Mouse (Mus musculus) MEL (cell line): ENCODE results near the gene Rab28. TPM values are rescaled to one million over a fixed set of nuclear protein-coding genes. Genes with fewer than 3 reads are reported as not detected.

Source experiments
- DNase-seq: peaks from one replicate; pipeline ENCODE4 v3.0.0; 2011; ENCODE audit warnings: low read depth, low spot score
- H3K27ac ChIP-seq: 2 replicates; pipeline ENCODE4 v1.5.1; 2012; ENCODE audit warnings: low read depth, mild to moderate bottlenecking, control low read depth, low read length, moderate library complexity; ENCODE audit not compliant: control insufficient read depth
- H3K27me3 ChIP-seq, 2 experiments: fragments of 150-350 bp in 1 of 2; sonication (generic) in 1 of 2; 2 replicates each; pipeline ENCODE4 v1.6.1; 2012; ENCODE audit warnings: low read length in 2 of 2, mild to moderate bottlenecking in 2 of 2, improper control_type of control experiment in 1 of 2, moderate library complexity in 1 of 2; ENCODE audit not compliant: insufficient read depth in 2 of 2, control insufficient read depth in 1 of 2
- H3K36me3 ChIP-seq, 2 experiments: 2 replicates each; pipeline ENCODE4 v1.6.1; 2012 to 2014; ENCODE audit warnings: low read length in 2 of 2, improper control_type of control experiment in 1 of 2, inconsistent platforms in 1 of 2, mild to moderate bottlenecking in 1 of 2; ENCODE audit not compliant: insufficient read depth in 2 of 2, control insufficient read depth in 1 of 2
- H3K4me1 ChIP-seq, 2 experiments: fragments of 150-350 bp in 1 of 2; sonication (generic) in 1 of 2; 2 replicates each; pipeline ENCODE4 v1.6.1; 2012; ENCODE audit warnings: low read length in 2 of 2, improper control_type of control experiment in 1 of 2, mild to moderate bottlenecking in 1 of 2; ENCODE audit not compliant: insufficient read depth in 2 of 2, control insufficient read depth in 1 of 2
- H3K4me3 ChIP-seq, 2 experiments: fragments of 150-350 bp in 1 of 2; sonication (generic) in 1 of 2; 2 replicates each; pipeline ENCODE4 v1.5.1; 2012; ENCODE audit warnings: low read depth in 2 of 2, low read length in 2 of 2, mild to moderate bottlenecking in 2 of 2, moderate library complexity in 2 of 2, control low read depth in 1 of 2, improper control_type of control experiment in 1 of 2; ENCODE audit not compliant: control insufficient read depth in 1 of 2, insufficient read depth in 1 of 2
- H3K79me2 ChIP-seq: 2 replicates; pipeline ENCODE4 v1.6.1; 2012; ENCODE audit warnings: mild to moderate bottlenecking, low read length, moderate library complexity; ENCODE audit not compliant: control insufficient read depth, poor library complexity, insufficient read depth
- H3K9ac ChIP-seq: 2 replicates; pipeline ENCODE4 v1.6.1; 2012; ENCODE audit warnings: low read depth, mild to moderate bottlenecking, control low read depth, low read length, moderate library complexity; ENCODE audit not compliant: control insufficient read depth, poor library complexity, severe bottlenecking
- H3K9me3 ChIP-seq: fragments of 150-350 bp; sonication (generic); replicated peaks from 2 replicates; pipeline ENCODE4 v1.6.1; 2012; ENCODE audit warnings: mild to moderate bottlenecking, low read length, improper control_type of control experiment, moderate library complexity; ENCODE audit not compliant: insufficient read depth
- BHLHE40 ChIP-seq: IDR thresholded peaks from 2 replicates; pipeline ENCODE4 v1.6.1; 2012; ENCODE audit warnings: low read depth, mild to moderate bottlenecking, inconsistent platforms, low read length, improper control_type of control experiment, borderline replicate concordance
- CHD2 ChIP-seq: IDR thresholded peaks from 2 replicates; pipeline ENCODE4 v1.6.1; 2011; ENCODE audit warnings: low read length, improper control_type of control experiment
- E2F4 ChIP-seq: IDR thresholded peaks from 2 replicates; pipeline ENCODE4 v1.6.1; 2011; ENCODE audit warnings: low read depth, low read length, improper control_type of control experiment, borderline replicate concordance
- ELF1 ChIP-seq: IDR thresholded peaks from 2 replicates; pipeline ENCODE4 v1.6.1; 2014; ENCODE audit warnings: low read depth, mild to moderate bottlenecking, inconsistent platforms, low read length, improper control_type of control experiment, moderate library complexity
- GATA1 ChIP-seq: IDR thresholded peaks from 2 replicates; pipeline ENCODE4 v1.6.1; 2011; ENCODE audit warnings: low read depth, low read length, improper control_type of control experiment
- HCFC1 ChIP-seq: IDR thresholded peaks from 2 replicates; pipeline ENCODE4 v1.6.1; 2012; ENCODE audit warnings: low read depth, mild to moderate bottlenecking, inconsistent platforms, low read length, improper control_type of control experiment, moderate library complexity
- JUND ChIP-seq: IDR thresholded peaks from 2 replicates; pipeline ENCODE4 v1.6.1; 2011; ENCODE audit warnings: low read depth, mild to moderate bottlenecking, improper control_type of control experiment, low read length
- MAX ChIP-seq: IDR thresholded peaks from 2 replicates; pipeline ENCODE4 v1.6.1; 2011; ENCODE audit warnings: low read length, improper control_type of control experiment
- MEF2A ChIP-seq: IDR thresholded peaks from 2 replicates; pipeline ENCODE4 v1.6.1; 2014; ENCODE audit warnings: low read depth, mild to moderate bottlenecking, inconsistent platforms, low read length, improper control_type of control experiment; ENCODE audit not compliant: poor library complexity, insufficient replicate concordance, severe bottlenecking; ENCODE audit errors: extremely low read depth
- MXI1 ChIP-seq: IDR thresholded peaks from 2 replicates; pipeline ENCODE4 v1.6.1; 2011; ENCODE audit warnings: mild to moderate bottlenecking, low read depth, low read length, improper control_type of control experiment
- NELFE ChIP-seq: IDR thresholded peaks from 2 replicates; pipeline ENCODE4 v1.6.1; 2011; ENCODE audit warnings: low read depth, low read length, improper control_type of control experiment
- NRF1 ChIP-seq: IDR thresholded peaks from 2 replicates; pipeline ENCODE4 v1.6.1; 2014; ENCODE audit warnings: low read depth, mild to moderate bottlenecking, inconsistent platforms, low read length, improper control_type of control experiment, moderate library complexity; ENCODE audit not compliant: poor library complexity, insufficient read depth, severe bottlenecking
- POLR2A ChIP-seq, 2 experiments: IDR thresholded peaks; 2 replicates each; pipeline ENCODE4 v1.6.1; 2011 to 2012; ENCODE audit warnings: low read length in 2 of 2, mild to moderate bottlenecking in 2 of 2, control low read depth in 1 of 2, improper control_type of control experiment in 1 of 2, low read depth in 1 of 2, moderate library complexity in 1 of 2; ENCODE audit not compliant: control insufficient read depth in 1 of 2, insufficient read depth in 1 of 2, poor library complexity in 1 of 2
- RAD21 ChIP-seq: IDR thresholded peaks from 2 replicates; pipeline ENCODE4 v1.6.1; 2011; ENCODE audit warnings: mild to moderate bottlenecking, low read depth, low read length, improper control_type of control experiment
- SIN3A ChIP-seq: IDR thresholded peaks from 2 replicates; pipeline ENCODE4 v1.6.1; 2012; ENCODE audit warnings: low read length, improper control_type of control experiment, inconsistent platforms
- SMC3 ChIP-seq: IDR thresholded peaks from 2 replicates; pipeline ENCODE4 v1.6.1; 2011; ENCODE audit warnings: low read depth, low read length, improper control_type of control experiment
- TAL1 ChIP-seq: IDR thresholded peaks from 2 replicates; pipeline ENCODE4 v1.6.1; 2012; ENCODE audit warnings: mild to moderate bottlenecking, inconsistent platforms, low read length, moderate library complexity, mixed read lengths
- TBP ChIP-seq: IDR thresholded peaks from 2 replicates; pipeline ENCODE4 v1.8.0; 2011; ENCODE audit warnings: low read depth, low read length, improper control_type of control experiment
- TCF12 ChIP-seq: IDR thresholded peaks from 2 replicates; pipeline ENCODE4 v1.6.1; 2014; ENCODE audit warnings: low read depth, mild to moderate bottlenecking, inconsistent platforms, low read length, improper control_type of control experiment, moderate library complexity
- USF1 ChIP-seq: IDR thresholded peaks from 2 replicates; pipeline ENCODE4 v1.6.1; 2014; ENCODE audit warnings: low read depth, mild to moderate bottlenecking, inconsistent platforms, low read length, improper control_type of control experiment, moderate library complexity
- USF2 ChIP-seq, 2 experiments: IDR thresholded peaks; 2 replicates each; pipeline ENCODE4 v1.6.1; 2011 to 2012; ENCODE audit warnings: improper control_type of control experiment in 2 of 2, low read length in 2 of 2, borderline replicate concordance in 1 of 2, inconsistent platforms in 1 of 2, low read depth in 1 of 2, mild to moderate bottlenecking in 1 of 2; ENCODE audit not compliant: insufficient read depth in 1 of 2
- ZC3H11A ChIP-seq: IDR thresholded peaks from 2 replicates; pipeline ENCODE4 v1.6.1; 2012; ENCODE audit warnings: low read depth, mild to moderate bottlenecking, inconsistent platforms, low read length, improper control_type of control experiment
- ZKSCAN1 ChIP-seq: IDR thresholded peaks from 2 replicates; pipeline ENCODE4 v1.6.1; 2012; ENCODE audit warnings: low read depth, mild to moderate bottlenecking, inconsistent platforms, low read length, improper control_type of control experiment, moderate library complexity
- polyA plus RNA-seq, 2 experiments: library from polyadenylated mRNA; stranded (reverse) in 1 of 2; unstranded in 1 of 2; fragments of >175 nt in 1 of 2; fragments of >200 nt in 1 of 2; gene quantifications; 2 replicates each; pipeline versions ENCODE4 v1.2.1 to v1.2.4; 2012; ENCODE audit warnings: low replicate concordance in 2 of 2, low read depth in 1 of 2; ENCODE audit not compliant: insufficient read length in 2 of 2, insufficient read depth in 1 of 2, missing spikeins in 1 of 2
- total RNA-seq: library from RNA; depleted of rRNA; stranded (reverse); fragments of 300-350 nt; gene quantifications from 2 replicates; pipeline ENCODE4 v1.2.3, GENCODE M21; 2012

Rab28 gene
- total and polyA plus RNA-seq, 3 experiments: 66.5 to 66.7 TPM; not detected in 1

DNA sequence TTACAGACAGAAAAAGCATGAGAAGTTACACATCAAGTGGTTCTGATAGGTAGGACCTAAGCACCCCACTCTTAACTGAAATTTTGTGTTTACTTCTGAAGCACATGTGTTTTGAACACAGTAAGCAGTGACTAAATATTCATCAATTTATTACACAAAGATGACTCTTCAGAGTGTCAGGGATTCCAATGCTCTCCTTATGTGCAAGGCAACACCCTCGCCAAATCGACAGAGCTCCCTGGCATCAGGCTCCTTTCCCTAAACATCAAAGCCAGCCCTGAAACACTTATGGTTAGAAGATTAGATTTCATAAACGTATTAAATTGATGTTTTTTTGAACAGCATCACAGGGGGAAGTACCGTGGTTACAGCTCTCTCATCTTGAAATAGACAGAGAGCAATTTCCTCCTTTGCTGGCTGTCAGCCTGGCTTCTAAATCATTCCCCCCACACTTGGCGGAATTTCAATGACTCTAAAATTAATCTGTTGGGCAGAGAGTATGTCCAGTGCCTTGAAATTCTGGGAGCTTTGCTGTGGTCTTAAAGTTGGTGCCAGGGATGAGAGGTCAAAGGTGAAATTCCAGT is 97.4 kb downstream of the Rab28 start:
- Histone ChIP-seq H3K36me3 (no peaks in the 10 kb centered on the region), H3K4me1 (no peaks in the 10 kb centered on the region), H3K9me3 (no peaks in the 10 kb centered on the region)
- DNase-seq: no peak
- no peak for TF ChIP-seq POLR2A (IDR thresholded peaks at IDR 0.05; ENCODE audit: control insufficient read depth in 1 of 2, insufficient read depth in 1 of 2, low read depth in 1 of 2, low read length in 2 of 2, poor library complexity in 1 of 2)
- TF ChIP-seq RAD21: no peak
- no peak for TF ChIP-seq MAX
- no peak for TF ChIP-seq E2F4
- no peak for TF ChIP-seq MXI1
- no peak for TF ChIP-seq TCF12
- TF ChIP-seq GATA1: no peak
- TF ChIP-seq MEF2A: no peak
- TF ChIP-seq NELFE: no peak
- no peak for TF ChIP-seq ELF1
- TF ChIP-seq USF1: no peak
- TF ChIP-seq HCFC1: no peak
- TF ChIP-seq ZKSCAN1: no peak
- TF ChIP-seq, all 39 proteins: peak for 0
- no peak overlapping the region for H3K4me3 ChIP-seq
- no peaks in the 10 kb centered on the region for H3K27me3 ChIP-seq
- H3K79me2 ChIP-seq: no peaks in the 10 kb centered on the region
- no peak overlapping the region for H3K9ac ChIP-seq
- no peak overlapping the region for H3K27ac ChIP-seq

DNA sequence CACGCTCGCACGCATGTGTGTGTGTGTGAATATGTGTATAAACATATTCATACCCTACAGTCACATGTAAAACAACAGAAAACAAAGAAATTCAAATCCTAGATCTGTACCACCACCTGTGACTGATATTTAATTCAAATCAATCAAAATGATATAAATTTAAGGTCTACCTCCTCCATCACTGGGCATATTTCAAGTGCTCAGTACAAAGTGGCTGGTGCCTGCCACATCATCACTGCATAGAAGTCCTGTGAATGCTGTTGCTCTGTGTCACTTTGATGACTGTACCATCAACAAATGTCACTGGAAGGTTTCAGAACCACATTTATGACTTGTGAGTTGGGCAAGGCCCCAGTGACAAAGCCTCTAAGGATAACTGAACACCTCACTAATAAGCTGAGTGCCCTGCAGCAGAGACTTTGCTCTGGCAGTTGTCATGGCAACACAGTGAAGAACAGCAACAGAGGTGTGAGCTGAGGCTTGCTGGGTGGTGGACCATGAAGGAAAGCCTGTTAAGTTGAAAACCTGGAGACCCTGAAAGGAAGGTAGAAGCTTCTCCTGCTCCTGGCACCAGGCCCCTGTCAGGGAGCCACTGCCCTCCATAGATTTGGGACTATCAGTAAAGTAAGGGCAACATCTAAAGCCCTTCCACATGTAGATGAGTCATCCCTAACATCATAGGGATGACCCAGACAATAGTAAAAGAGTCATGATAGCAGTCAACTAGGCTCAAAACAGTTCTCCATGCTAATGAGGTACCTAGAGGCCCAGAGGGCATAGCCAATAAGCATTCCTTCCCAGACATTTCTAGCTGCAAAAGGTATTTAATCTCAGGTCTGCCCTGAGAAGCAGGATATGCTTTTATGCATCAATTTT is 111.5 kb downstream of the Rab28 start:
- no peak overlapping the region for H3K4me3 ChIP-seq
- no peaks in the 10 kb centered on the region for H3K27me3 ChIP-seq
- DNase-seq: no peak
- no peaks in the 10 kb centered on the region for H3K36me3 ChIP-seq
- H3K9me3 ChIP-seq: no peaks in the 10 kb centered on the region
- no peak overlapping the region for H3K27ac ChIP-seq
- no peaks in the 10 kb centered on the region for H3K4me1 ChIP-seq
- TF ChIP-seq SMC3 (no peak), E2F4 (no peak), ZC3H11A (no peak), TBP (no peak), NRF1 (no peak), USF2 (IDR thresholded peaks at IDR 0.05; ENCODE audit: borderline replicate concordance in 1 of 2, insufficient read depth in 1 of 2, low read depth in 1 of 2, low read length in 2 of 2) (no peak), MAX (no peak), TCF12 (no peak), CHD2 (no peak), TAL1 (no peak), BHLHE40 (no peak), SIN3A (no peak), JUND (no peak), POLR2A (IDR thresholded peaks at IDR 0.05; ENCODE audit: control insufficient read depth in 1 of 2, insufficient read depth in 1 of 2, low read depth in 1 of 2, low read length in 2 of 2, poor library complexity in 1 of 2) (no peak)
- H3K9ac ChIP-seq: no peak overlapping the region
- H3K79me2 ChIP-seq: no peaks in the 10 kb centered on the region
